Mouse (Mus musculus) cerebellum, postnatal 10 days (tissue): ENCODE measurements at regions not wholly inside any gene's neighbourhood (a gene's known extent, or its start where the extent isn't known, plus 50 kb on each side); places are given as distances from the start of the nearest gene placed in this dataset.
A peak's percentile ranks its signal among the peaks of the same experiment; 100 is the strongest.

ENCODE experiments used
- DNase-seq, 2 experiments: peaks; one replicate each; pipeline ENCODE4 v3.0.0; 2021; ENCODE audit warnings: mixed read lengths in 2 of 2

DNA sequence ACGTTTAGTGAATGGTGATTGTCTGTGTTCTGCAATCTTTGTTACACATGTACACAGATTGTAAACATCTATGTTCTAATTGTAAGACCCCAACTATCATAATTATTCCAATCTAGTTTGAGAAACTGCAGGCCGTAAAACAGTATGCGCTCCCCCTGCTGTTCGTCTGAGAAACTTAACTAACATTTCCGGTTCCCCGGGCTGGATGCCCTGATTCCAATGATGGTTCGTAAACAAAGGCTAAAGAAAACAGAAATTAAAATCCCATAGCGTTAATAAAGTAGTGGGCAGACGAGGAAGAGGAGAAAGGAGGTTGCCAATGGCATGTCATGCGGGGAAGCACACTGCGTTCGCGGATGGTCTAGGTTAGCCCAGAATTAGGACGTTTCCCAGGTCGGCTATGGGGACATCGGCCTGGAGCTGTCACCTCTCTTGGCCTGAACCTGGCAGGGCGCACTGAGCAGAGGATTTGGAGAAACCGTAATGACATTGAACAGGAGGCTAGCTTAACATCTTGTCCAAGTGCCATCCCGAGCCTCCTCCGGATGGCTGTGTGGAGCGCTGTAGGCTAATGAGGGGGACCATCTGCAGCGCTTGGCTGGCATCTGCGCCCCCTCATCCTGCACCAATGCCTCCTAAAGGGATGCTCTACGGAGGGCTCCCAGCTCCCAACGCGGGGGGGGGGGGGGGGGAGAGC, 55.7 kb upstream of the Hnrnpa3 start:
- peak; percentile 86 to 92 for DNase-seq

DNA sequence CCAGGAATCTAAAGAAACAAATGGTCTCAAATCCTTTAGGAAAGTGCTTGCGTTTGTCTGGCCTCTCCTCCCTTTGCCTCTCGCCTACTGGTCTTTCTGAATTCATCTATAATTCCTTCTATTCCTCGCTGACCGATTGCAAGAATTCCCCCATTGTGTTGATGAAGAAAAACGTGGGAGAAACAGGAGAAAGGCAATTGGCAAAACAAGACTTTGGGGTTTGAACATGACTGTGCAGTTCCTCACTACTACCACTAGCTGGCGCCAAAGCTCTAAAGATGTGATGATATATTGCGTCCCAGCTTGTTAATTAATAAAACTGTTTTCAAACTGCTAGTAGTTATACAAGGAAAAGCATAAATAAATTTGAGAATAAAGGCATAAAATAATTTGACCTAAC, 53.4 kb upstream of the Hnrnpa3 start:
- DNase-seq: peak; percentile 73 to 78

DNA sequence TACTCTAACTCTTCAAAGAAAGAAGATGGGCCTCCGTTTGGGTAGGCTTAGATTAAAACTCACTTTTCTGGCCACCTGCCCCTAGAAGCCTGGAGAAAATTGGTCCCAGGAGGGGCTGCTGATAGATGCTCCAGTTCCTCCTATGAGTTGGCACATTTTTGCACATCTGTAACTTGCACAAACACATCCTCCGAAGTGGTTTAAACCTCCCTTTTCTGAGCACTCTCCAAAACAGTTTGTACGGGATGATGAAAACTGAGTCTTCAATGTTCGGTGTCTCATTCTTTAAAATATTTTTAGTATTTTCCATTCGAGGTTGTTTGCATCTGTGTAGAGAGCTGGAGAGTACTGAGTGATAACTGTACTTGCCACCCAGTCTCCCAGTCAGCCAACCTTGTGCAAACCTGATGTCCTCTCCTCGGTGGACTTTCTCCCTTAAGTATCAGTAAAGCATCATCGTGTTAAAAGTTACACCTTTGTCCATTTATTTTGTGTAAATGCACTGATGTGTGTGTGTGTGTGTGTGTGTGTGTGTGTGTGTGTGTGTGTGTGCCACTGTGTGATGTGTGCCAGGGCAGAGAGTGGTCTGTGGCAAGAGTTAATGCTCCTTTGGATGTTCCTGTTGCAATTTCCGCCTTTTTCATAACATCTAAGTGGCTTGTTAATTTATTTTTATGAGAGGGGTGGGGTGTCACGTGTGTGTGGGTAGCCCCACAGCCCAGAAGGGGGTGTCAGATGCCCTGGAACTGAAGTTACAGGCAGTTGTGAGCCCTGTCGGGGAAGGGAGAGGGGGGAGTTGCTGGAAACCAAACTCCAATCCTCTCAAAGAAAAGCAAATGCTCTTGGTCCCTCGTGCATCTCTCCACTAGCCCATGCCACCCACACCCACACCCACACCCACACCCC, 51.8 kb upstream of the Hnrnpa3 start:
- no peak for DNase-seq

DNA sequence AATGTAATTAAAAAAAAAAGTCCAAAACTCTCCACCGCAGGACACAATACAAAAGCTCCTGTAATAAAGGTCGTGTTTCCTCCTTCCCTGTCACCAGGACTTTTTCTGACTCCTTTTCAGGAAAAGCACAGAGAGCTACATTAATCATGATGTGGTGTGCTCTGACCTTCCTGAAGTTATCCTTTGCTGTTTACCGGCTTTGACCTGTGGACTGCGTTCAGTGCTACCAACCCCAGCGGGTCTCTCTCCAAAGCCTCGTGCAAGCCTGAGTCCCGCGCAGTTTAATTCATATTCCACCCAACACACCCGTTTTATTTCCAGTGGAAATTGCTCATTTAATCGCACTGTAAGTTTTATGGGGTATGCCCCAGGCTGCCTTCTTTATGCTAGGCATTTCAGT, 51.1 kb upstream of the Hnrnpa3 start:
- DNase-seq: no peak

DNA sequence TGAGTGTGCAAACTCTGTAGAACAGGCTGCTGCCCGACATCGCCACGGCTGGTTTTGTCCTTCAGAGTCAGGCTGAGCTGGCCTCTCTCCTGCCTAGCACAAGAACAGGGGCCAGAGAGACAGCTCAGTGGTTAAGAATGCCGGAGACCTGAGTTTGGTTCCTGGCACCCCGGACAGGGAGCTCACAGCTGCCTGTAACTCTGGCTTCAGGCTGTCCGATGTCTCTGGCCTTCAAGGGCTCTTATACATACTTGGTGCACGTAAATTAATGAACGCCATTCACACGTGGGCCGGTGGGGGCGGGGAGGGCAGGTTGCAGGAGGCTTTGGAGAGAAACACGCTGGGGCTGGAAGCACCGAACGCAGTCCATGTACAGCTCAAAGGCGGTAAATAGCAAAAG, 50.6 kb upstream of the Hnrnpa3 start:
- DNase-seq: peak in 1 of 2 experiments; percentile 19

DNA sequence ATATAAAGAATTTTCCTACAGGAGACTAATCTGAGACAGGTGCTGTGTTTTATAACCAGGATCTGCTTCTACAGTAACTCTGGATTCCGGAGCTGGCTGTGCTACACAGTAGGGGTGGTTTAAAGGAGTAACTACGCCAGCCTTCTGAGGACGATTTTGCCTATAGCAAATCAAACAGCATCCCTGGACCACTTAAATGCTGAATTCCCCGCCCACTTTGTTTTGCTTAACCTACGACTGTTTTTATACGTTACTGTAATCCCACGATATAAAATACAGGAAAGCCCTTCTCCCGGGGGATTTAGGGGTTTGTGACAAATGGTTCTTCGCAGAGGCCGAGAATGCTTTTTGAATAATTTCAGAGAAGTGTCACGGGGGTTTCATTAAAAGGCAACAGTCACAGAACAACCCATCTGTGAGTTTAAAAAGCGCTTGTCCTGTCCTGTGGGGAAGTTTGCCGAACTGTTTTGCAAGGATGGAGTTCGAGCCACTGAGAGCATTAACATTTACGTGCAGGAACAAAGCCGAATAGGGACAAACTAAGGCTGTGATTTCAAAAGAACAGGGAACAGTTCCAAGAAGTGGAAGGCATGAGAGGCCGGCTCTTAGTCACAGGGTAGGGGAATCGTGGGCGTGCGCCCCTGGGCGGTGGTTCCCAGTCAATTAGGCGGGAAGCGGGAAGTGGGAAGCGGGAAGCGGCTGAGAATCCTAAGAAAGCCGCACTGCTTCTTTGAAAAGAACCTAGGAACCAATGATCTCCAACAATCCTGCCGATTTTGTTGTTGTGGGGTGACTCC, 49.7 kb upstream of the Hnrnpa3 start:
- DNase-seq: peak; percentile 24 to 27
